In the genomic region with DNA sequence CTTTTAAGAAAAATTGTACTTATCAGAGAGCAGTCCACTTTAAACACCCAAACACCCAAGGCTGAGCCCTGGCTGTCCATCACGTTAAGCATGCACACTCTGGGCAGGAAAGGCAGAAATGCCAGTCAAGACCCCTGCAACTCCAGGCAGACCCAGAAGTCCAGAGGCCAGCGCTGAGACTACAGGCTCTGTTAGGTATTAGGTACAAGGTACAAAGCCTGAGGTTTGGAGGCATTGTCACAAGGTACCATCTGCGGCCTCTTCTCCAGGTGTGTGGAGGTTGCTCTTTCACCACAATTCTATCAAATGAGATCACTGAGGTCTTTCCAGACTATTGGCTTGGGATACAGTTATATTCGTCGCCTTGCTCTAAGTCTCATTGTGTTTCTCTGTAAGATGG, we compare ENCODE assay signal across 18 mouse cellular contexts. TPM values are rescaled to one million over a fixed set of nuclear protein-coding genes. Genes with fewer than 3 reads are reported as not detected.
A peak's percentile ranks its signal among the peaks of the same experiment; 100 is the strongest.
DNase-seq lines count a peak whose midpoint lies in the region; ATAC-seq and TF ChIP-seq lines count a peak whose summit lies in the region.
"Had no signal": no experiment of that assay in that cellular context is flagged by ENCODE, and none has a peak within 500 bp of the region (broad histone marks: within the 10 kb centered on the region; RNA-seq: fewer than 3 reads in every experiment).

No protein-coding gene starts in this region.

- DNase-seq in kidney, adult 18-20 months, result peak; percentile 26
- peak; percentile 42 to 68 for DNase-seq in kidney, adult 8-10 months
- DNase-seq in kidney, postnatal 0 days (ENCODE audit: low spot score), result no peak
- DNase-seq in kidney, postnatal 36 days, result peak; percentile 56 to 70
- DNase-seq in cerebellum, adult 8-10 months, result no peak
- no peak for DNase-seq in spleen, adult 12 weeks (ENCODE audit: low spot score)
- DNase-seq in lung, postnatal 10 days, result no peak
- DNase-seq: adrenal gland, adult 2 months; adrenal gland, postnatal 36 days; cerebellum, adult 9-10 months; cerebellum, postnatal 25 days; gastrocnemius, postnatal 36 days; heart, adult 2 months had no signal

- peak; percentile 84 for ATAC-seq in kidney, postnatal 0 days (replicated peaks; ENCODE audit: low FRiP score, low read depth)

- H3K27ac ChIP-seq in kidney, postnatal 0 days, result peak overlapping the region; percentile 66; the same call in 1 of the 2 replicates
- H3K27ac ChIP-seq: embryonic facial prominence, embryonic 12.5 days; forebrain, embryonic 15.5 days; heart, adult 2 months; hindbrain, embryonic 14.5 days had no signal

- no peak overlapping the region for H3K4me3 ChIP-seq in kidney, postnatal 0 days (replicated peaks; ENCODE audit: low read depth, low read length)
- H3K4me3 ChIP-seq: embryonic facial prominence, embryonic 12.5 days; forebrain, embryonic 15.5 days; heart, adult 2 months; heart, embryonic 12.5 days; hindbrain, embryonic 10.5 days had no signal

- H3K36me3 ChIP-seq in kidney, postnatal 0 days (ENCODE audit: insufficient read depth, low read length), result no peaks in the 10 kb centered on the region
- H3K36me3 ChIP-seq: embryonic facial prominence, embryonic 12.5 days; forebrain, embryonic 15.5 days; heart, embryonic 12.5 days; hindbrain, embryonic 10.5 days had no signal

- H3K27me3 ChIP-seq in kidney, postnatal 0 days (ENCODE audit: insufficient read depth, low read length), result no peaks in the 10 kb centered on the region
- H3K27me3 ChIP-seq: embryonic facial prominence, embryonic 12.5 days; forebrain, embryonic 15.5 days; heart, embryonic 12.5 days had no signal

- no peak for TF ChIP-seq CTCF in kidney, postnatal 0 days (IDR thresholded peaks at IDR 0.05; ENCODE audit: low read depth)

- H3K4me2 ChIP-seq in kidney, postnatal 0 days (ENCODE audit: low read length), result no peak overlapping the region
- H3K4me2 ChIP-seq: embryonic facial prominence, embryonic 12.5 days; forebrain, embryonic 15.5 days; heart, embryonic 12.5 days; hindbrain, embryonic 14.5 days had no signal

- H3K9me3 ChIP-seq in kidney, postnatal 0 days (replicated peaks; ENCODE audit: low read length), result no peaks in the 10 kb centered on the region
- H3K9me3 ChIP-seq: embryonic facial prominence, embryonic 12.5 days; forebrain, embryonic 15.5 days; heart, embryonic 12.5 days; hindbrain, embryonic 10.5 days had no signal

- H3K9ac ChIP-seq in kidney, postnatal 0 days (ENCODE audit: low read depth, low read length), result no peak overlapping the region
- H3K9ac ChIP-seq: embryonic facial prominence, embryonic 12.5 days; forebrain, embryonic 15.5 days; heart, embryonic 12.5 days; hindbrain, embryonic 14.5 days had no signal

- 0 out of 2 replicates have a peak, but pooled peaks cover 2% of the 10 kb centered on the region for H3K4me1 ChIP-seq in kidney, postnatal 0 days (replicated peaks; ENCODE audit: insufficient read depth, low read length)

- WGBS in kidney, postnatal 0 days, result 84% methylated on average over 5 of the region's 5 CpGs

RNA-seq across cellular contexts. Expression of a gene that starts 8.8 kb away (rescaled TPM):
- 10.3 and 10.8 TPM in 2 replicates for polyA plus RNA-seq in kidney, postnatal 0 days (2015; fragmentation: Nextera tagmentation; extraction: Ambion mirVana)

Comparison
In these comparisons a context has a peak if more than half of its experiments do, and no peak if none do; other contexts are left out.
1. DNase-seq: peak in kidney, adult 18-20 months (single experiment), kidney, adult 8-10 months (2 of 2) and kidney, postnatal 36 days (2 of 2); none in kidney, postnatal 0 days (single experiment), cerebellum, adult 8-10 months (single experiment), spleen, adult 12 weeks (single experiment) and lung, postnatal 10 days (single experiment).